Mouse (Mus musculus): Measurements from ENCODE around the gene Ube2q1.

DNA sequence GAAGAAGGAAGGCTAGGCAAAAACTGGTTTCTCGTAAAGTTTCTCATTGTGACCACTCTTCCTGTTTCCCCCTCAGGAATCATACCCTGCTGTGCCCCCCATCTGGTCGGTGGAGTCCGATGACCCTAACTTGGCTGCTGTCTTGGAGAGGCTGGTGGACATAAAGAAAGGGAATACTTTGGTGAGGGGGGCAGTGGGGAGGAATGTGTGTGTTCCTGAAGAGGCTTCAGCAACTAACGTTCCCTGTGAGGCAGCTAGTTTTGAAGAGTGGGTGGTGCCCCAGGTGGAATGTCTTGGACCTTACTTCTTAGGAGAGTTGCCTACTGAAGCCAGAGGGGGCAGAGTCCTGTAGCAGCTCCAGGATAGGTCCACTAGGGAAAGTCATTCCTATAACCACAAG lies 2.6 kb downstream of the Ube2q1 start:
- no peak for TF ChIP-seq POLR2A (IDR thresholded peaks at IDR 0.05; ENCODE audit: low read depth, low read length)
- TF ChIP-seq CTCF (IDR thresholded peaks at IDR 0.05; ENCODE audit: extremely low read depth, insufficient read depth, insufficient read length, insufficient replicate concordance) = no peak
